Mouse (Mus musculus) testis, postnatal 10 days (tissue): Measurements from ENCODE around the gene Nfia.
A peak's percentile ranks its signal among the peaks of the same experiment; 100 is the strongest.

Experiments
- DNase-seq: peaks from one replicate; pipeline ENCODE4 v3.0.0; 2021; ENCODE audit warnings: low spot score

Nfia gene

DNA sequence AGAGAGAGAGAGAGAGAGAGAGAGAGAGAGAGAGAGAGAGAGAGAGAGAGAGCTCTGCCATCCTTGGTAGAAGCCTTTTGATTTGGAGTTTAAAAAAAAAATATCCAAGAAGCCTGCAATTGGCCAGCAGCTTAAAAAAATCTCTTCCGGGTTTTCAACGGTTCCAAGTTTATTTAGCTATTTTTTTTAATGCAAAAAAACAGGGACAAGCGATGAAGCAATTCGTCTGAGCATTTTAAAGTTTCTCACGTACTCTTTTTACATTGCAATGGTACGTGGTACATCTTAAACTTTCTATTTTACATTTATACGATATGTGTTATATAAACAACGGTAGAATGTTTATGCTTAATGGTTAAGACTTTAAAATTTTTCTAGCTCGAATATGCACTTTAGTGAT lies at the start of gene Nfia:
Nfia (plus strand) TSS at position 94 of the 400 bp plus-strand sequence.
- DNase-seq = no peak

DNA sequence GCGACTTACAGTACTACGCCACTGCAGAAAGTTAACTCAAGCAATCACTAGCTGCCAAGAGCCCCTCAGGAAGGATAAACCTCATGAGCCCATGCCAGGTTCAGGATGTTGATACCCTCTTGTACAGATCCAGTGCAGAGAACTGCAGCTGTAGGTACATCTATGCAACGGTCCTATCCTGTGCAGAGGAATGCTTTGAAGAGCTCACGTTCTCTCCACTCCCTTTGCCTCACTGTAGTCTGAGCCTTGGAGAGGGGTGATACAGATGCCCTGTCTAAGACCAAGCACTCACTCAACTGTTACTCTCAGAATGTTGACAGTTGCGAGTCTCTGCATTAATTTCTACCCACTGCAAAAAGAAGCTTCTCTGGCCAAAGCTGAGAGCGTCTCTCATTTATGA lies 49.2 kb upstream of the Nfia start:
- DNase-seq = no peak

DNA sequence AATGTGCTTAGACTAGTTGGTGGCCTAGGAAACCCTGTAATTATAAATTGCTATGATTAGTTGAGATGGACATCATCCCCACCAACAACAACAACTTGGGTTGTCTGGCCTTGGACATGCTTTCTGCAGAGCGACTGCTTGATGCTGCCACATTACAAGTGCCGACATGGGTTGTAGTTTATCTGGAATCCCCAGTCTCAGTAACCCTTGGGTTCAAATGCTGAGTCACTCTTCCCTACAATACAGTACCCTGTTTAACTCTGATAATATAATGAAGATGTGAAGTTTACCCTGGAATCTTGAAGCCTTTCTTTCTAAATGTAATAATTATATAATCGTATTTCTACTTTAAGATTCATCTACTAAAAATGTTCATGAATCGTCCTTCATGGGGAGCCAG lies 44.0 kb upstream of the Nfia start:
- no peak for DNase-seq

DNA sequence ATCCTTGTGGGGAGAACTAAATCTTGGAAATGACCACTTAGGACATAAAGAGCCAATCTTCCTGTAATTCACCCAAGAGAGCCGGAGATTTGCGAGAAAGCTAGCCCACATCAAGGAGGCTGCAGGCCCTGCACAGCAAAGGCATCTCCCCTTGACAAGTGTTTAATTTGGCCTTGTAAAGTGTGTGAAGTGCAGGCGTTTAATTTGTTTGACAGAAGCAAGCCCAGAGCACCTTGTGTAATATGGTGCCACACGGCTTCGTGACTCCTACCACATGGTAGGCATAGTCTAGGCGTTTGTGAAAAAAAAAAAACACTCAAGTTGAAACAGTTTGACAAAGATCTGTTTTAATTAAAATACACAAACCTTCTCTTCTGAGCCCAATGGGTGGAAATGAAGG lies 42.5 kb upstream of the Nfia start:
- DNase-seq = no peak

DNA sequence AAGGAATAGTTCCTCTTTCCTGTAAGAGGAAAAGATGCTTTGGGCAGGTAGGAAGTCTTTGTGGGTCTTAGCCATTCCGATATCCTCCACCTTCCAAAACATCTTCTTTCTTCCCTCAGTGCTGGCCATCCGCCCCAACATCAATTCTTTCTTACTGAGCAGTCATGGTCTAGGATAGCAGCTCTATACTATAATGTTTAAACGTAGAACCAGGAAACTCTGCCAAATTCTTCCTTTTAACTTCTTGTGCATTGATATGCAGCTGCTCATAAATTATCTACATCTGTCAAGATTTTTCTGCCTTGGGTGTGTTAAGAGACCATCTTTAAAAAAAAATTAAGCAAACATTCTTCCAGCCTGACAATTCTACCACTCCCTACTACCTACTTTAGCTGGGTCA lies 42.1 kb upstream of the Nfia start:
- no peak for DNase-seq

DNA sequence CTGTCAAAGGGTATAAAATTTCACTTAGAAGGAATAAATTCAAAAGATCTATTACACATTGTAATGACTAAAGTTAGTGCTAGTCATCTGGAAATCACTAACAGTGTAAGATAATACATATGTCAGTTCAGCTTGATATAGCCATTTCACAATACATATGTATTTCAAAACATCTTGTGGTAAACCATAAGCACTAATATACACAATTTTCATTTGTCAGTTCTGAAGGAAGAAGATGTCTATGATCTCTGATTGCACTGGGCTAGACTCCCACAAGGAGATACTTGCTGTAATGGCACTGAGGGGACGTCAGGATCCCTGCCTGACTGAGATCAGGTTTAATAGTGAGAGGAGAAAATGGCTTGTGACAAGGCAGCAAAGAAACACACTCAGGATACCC lies 39.1 kb upstream of the Nfia start:
- no peak for DNase-seq

DNA sequence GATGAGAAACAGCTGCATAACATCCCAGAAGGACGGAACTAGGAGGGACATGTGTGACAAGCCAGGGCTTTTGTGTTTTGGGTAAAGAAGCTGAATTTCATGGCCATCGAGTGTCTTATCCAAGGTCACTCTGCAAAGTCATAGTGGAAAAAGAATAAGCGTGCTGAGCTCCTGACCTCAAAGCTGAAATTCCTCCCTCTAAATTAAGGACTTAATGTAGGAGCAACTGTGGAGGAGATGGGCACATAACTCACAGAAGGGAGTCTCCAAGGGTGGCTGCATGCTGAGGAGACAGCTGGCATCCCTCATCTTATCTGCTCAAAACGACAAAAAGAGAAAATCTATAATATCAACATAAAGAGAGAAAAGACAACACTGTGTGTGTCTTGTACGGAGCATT lies 28.6 kb upstream of the Nfia start:
- no peak for DNase-seq

DNA sequence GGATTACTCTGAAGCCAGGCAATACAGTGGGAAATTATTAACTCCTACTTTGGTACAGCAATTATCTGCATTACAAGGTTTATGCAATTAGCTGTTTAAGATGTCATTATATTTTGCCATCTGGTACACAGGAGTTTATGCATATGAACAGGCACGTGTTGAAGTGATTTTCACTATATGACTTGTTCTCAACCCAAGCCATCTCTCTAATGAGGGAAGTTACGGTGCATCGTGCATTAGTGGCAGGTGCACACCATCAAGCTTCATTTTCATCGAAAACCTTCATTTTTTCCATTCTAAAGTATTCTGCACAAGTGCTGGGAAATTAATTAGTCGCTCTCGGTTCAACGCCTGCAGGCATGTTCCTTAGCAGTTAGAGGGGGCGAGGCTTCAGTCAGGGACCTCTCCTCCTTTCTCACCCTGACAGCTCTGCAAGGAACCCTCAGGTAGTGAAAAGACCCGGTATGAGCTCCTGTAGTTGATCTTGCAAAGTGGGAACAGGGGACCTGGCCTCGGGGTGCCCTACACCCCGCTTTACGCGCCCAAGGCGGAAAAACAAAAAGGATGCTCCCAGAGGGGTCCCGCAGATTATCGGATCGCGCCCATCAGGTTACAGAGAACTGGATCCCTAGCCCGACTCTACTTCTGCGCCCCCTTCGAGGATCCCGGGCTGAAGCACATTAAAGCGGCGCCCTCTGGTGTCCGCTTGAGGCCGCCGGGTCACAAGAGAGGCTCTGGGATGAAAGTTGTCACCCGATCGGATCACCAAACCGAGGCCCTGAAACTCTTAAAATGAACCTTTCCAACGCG lies 27.0 kb upstream of the Nfia start:
- peak; percentile 87 for DNase-seq

DNA sequence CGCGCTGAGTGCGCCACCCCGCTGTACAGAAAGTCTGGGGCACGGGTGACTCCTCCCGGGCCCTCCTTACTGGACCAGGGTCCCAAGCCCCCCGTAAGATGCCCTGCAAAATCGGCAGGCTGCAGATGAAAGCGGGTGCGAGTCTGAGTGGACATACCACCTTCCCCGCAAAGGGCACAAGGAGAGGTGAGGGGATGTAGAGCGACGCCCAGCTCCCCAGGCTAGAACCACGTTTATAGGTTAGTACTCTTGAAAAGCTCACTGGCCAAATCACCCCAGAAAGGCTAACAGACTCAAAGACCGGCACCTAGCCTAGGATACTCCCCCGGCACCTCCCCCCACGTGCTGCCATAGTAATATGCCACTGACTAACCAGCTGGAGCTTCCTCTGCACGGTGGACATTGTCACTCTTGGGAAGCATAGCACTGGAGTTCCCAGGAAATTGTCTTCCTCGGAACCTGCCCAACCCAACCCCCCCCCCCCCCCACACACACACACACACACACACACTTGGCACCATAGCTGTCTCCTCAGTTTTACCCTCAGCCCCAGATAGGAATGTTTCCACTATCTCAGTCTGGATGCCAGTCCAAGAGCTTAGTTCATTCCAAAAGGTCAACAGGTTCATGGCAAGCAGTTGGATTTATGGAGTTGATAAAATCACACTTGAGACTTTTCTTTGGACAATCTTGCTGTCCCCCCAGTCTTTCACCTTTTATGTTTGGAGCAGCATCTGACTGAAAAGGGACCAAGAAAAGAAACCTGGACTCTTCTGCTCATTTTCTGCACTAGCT lies 26.2 kb upstream of the Nfia start:
- DNase-seq = no peak

DNA sequence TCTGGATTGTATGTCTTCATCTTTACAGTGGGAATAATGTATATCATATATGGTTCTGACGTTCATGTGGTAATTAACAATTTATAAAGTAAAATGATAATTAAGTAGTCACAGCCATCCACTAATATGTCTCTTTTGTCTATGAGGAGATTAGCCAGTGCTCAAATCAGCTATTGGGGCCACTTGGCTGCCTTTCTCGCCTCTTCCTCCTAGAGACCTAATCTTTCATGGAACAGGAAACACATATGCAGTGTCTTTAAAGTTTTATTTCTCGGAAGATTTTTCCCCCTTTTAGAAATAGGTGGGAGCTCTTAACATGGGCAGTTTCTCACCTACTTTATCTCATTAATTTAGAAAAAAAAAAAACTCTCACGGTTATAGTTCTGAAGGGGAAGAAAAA lies 22.1 kb upstream of the Nfia start:
- DNase-seq = no peak

DNA sequence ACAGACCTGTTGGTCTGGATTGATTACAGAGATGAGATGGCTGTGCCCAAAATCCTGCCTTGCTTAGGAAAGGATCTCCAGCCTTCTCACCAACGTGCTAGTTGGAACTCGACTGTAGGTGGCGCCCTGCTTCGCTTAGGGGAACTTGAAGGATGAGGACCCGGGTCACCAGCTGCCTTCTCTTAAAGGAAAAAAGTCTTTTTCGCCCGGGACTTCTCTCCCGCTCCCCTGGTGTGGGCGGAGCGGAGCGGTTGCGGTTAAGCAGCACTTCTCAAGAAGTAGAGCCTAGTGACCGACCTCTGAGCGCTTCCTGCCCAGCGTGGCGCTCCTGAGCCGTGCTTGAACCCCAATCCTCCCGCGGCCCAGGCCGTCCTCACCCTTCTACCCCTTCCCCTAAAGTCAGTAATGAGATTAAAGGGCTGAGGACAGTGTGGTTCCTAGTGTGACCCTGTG lies 21.5 kb upstream of the Nfia start:
- peak; percentile 97 for DNase-seq

DNA sequence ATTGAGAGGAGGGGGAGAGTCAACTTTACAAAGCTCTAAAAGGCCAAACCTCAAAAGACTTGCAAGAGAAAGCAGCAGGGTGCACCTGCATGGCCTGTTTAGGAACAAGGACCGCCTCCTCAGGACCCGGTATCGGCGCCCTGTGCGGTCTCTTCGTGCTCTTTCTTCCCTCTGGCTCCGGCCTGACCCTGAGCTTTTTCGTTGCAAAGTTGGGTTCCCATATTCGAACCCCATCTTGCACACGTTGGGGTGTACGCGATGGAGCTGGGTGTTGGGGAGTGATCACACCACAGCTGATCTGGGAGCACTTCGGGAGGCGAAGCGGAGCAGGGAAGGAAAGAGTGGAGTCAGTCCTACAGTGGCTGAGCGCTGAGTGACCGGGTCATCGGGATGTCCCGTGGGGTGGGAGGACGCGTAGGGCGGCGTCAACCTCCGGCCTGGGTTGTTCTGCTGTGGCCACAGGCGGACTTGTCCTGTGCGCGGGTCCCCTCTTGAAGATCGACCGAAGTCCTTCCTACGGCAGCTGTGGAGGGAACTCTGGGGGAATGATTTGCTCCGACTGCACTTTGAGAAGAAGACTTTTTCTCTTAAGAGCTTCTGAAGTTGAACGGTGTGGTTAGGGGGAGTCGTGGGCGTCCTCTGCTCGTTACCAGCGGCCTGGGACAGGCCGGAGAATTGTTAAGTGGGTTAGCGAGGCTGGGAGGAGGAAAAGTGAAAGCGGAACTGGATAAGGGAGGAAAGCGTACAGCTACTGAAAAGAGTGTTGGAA lies 20.9 kb upstream of the Nfia start:
- DNase-seq = peak; percentile 73

DNA sequence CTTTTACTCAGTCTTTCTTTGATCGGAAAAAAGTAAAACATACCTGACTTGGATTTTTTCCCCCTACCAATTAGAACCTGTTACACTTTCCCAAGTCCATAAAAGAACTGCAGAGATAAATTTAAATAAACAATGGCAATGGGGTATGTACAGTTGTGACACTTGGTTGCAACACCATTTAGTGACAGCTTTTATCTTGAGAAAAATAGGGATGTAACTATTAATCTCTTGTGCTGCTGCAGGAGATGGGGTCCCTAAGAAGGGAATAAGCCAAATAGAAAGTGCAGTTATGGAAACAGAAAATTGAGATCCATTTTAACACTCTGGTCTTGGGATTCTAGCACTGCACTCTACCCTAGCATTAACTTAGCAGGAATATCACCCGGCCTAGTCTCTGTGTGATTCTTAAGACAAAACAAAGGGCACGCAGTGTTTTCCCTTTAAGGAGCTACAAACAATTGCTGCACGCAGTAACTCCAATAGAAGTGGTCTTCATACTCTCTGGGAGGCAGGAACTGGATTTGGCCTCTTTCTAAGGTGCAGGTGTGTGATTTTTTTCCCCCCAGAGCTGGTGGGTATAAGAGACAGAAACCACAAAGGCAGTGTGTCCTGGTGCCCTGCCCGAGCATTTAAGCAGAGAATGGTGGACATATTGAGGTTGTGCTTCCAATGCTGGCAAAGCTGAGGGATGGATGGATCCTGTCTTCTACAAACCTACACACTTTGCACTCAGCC lies 20.1 kb upstream of the Nfia start:
- no peak for DNase-seq

DNA sequence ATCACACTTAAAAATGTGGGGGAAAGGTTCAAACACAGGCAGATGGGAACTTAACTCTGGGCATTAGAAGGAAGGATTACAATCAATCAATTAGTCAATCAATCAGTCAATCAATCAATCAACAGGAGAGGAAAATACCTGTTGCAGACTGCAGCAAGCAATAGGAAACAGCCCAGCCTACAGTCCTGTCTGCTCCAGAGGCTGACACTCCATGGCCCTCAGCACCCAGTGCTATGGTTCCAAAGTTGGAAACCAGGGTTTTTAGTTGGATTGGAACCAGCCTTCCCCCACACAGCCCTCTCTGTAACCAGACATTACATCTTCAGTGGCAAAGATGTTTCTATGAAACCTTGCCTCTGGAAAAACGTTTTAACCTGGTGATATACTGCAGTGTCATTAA lies 19.0 kb upstream of the Nfia start:
- DNase-seq = no peak

DNA sequence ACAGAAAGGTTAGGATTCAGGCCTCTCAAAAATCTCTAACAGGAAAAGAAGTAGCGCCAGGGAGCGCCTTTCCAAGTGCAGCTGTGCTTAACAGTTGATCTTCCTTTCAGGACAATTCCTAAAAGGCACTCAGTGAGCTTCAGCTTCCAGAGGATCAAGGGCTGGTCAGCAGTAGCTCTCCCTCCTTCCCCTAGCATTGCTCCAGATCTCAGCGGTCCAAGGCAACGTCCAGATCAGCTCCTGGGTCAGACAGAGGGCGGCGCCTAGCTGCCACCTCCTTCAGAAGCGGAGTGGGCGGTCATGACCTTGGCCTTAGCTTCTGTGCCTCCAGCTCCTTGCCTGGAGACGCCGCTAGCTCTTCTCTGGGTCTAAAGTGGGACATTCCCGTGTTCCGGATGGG lies 18.3 kb upstream of the Nfia start:
- DNase-seq = peak; percentile 74

DNA sequence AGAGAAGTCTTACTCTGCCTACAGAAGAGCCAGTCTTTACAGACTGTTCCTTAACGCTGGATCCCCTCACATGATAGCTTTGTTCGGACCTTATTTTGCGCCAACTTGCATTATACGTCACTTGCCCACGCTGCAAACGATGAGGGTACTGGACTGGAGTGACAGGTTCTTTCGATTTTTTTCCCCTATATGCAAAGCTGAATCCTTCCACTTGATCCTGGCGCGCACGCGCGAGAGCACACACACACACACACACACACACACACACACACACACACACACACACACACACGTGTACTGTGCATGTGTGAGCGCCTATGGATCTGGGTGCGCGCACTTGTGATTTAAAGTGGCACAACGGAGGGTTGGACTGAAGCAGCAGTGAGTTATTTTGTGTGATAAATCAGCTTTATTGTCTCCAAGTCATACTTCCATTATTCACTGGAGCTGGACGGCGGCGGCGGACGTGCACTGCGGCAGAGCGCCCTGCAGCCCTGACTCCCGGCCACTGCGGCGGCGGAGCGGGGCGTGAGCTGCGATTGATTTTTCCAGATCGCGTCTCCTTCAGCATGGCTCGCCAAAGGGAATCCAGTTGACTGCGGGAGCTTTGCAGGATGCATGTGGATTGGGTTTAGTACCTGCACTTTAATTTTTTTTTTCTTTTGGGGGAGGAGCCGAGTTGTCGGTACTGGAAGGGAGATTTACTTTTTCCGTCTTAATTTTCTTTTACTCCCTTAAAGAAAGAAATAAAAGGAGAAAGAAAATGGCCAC lies 15.1 kb upstream of the Nfia start:
- peak; percentile 77 for DNase-seq

DNA sequence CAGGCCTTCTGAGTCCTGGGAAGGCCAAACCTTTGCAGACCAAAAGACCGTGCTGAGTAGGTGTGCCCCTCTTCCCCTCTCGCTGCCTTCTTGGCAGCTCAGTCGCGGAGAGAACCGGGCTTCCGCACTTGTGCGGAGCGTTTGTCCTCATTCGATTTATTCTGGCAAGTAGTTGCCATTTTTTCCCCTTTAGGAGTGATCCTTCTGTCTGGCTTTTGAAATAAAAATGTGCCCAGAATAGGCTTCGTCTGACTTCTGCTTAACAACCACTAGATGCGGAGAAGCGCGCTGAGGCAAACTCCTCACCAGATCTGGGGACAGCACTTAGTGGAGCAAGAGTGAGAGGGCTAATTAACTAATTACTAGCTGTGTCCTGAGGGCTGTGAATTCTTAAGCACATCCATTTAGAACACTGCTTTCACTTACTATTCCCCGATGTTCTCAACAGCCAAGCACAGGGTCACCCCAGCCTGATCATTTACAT lies 14.5 kb upstream of the Nfia start:
- DNase-seq = peak; percentile 51

DNA sequence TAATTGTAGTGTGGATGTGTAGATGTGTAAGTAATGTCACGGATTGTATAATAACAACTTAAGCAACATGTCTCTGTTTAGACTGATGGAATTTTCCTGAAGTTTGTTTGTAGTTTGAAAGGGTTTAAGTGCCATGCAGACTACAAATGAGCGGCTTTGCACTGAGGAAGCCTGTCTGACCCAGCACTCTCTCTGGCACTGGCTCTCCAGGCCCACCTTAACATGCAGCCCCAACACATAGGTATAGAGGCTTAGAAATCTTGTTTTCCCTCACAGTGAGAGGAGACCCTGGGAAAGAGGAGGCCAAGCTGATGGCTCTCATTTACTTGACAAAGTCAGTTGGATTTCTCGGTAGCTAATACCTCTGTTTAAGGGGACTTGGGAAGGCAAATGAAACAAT lies 13.9 kb upstream of the Nfia start:
- DNase-seq = no peak

DNA sequence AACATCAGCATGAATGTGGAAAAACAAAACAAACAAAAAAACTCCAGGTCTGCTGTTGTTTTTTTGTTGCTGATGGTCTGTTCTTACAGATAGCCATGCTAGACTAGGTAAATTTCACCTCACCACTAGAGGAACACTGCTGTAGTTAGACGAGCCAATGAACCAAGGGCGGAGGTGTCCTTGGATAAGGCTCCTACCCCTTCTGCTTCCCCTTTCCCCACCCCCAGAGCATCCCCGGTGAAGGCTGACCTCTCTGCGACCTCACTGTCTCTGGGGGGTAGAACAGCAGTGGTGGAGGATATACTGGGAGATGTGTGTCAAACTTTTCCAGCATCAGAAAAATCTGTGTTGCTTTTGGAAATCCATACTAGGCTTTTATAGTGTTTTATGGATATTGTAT lies 7.9 kb upstream of the Nfia start:
- no peak for DNase-seq

DNA sequence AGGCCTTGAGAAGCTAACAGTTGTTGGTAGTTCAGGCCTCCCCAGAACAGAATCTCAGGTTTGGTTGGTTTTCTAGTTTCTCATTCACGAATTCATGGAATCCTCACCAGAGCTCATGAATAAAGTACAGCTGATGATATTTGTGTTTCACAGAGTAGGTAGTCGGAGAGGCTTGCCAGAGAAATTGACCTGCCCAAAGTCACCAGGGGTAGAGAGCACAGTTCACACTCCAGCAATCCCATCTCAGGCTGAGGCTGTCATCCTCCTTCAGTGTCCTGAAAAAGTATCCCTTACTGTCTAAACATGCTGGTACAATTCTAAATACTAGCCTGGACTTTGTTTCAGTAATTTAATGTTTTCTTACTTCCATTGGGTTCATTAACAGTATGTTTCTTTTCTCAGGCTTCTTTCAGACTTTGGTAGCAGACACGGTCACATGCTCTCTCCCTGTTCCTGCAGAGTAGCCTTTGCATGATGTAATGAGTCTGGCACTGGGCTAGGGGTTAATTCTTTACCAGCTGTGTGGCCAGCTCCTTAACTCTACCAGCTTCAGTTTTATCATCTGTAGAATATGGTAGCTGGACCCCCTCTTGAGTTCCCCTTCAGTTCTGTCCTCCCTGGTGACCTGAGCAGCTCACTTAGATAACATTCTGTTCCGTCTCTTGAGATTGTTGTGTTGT lies 7.1 kb upstream of the Nfia start:
- DNase-seq = no peak
